Mouse (Mus musculus): ENCODE results near the gene B3gntl1. TPM values are rescaled to one million over a fixed set of nuclear protein-coding genes. Genes with fewer than 3 reads are reported as not detected.

The B3gntl1 gene
- total RNA-seq (2021) = 1 to 10 TPM; 4.4 to 4.6 TPM

DNA sequence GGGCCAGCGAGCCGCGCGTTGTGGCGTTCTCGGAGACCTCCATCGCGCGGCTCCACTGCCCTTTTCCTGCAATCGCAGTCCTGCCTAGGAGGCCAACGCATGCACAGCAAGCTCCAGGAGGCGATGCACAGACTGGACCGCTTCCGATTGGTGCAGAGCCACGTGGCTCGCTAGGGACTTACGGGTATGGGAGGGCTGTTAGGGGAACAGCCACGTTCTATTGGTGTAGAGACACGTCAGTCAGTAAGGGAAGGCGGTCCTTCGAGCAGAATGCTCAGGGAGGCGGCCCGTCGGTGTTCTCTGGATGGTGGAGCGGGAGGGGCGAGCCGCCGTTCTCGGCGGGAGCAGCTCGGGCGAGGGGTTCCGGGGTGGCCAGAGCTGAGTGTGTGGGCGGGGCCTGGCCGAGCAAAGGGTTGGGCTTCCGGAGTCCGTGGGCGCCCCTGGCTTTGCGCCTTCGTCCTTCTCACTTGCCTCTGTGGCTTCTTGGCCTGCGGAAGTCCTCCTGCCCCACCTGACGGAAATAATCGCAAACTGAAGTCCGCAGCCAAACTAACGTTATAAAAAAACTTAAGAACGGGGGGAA, at the start of gene B3gntl1:
Gene B3gntl1, minus strand, starts transcription at position 164 of the 583 bp plus-strand sequence.
- DNase-seq = peak; percentile 100

DNA sequence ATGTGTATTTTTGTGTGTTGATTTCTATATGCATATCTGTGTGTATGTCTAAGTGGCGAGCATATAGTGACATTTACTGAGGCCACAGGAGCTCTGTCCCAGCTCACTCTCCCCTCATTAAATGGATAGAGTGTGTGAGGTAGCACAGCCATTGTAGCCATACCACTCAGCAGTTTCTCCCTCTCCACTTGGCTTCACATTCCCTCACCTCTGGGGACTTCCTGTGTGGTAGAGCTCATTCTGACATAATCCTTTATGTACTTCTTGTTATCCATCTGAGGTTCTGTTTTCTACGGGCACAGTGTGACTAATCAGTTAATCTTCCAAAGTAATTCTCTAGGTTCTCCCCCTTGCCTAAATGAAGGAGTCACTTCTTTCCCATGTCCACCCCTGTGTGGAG, 49.5 kb upstream of the B3gntl1 start:
- DNase-seq = no peak

DNA sequence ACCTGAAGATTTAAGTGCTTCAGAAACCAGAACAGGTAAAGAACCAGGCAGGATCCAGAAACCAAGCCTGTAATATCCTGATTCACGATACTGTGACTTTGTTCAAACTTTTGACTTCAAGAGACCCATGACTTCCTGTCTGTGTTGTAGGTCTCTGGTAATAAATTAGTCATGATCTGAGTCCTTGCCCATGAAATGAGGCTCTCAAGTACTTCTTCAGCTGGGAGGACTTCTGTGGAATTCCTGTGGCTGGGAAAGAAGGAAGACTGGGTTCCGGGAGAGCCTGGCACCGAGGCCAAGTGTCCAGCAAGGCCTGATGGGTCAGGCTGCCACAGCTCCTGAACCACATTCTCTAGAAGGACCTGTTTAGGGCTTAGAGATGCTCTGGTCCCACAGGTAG, 47.8 kb upstream of the B3gntl1 start:
- no peak for DNase-seq

DNA sequence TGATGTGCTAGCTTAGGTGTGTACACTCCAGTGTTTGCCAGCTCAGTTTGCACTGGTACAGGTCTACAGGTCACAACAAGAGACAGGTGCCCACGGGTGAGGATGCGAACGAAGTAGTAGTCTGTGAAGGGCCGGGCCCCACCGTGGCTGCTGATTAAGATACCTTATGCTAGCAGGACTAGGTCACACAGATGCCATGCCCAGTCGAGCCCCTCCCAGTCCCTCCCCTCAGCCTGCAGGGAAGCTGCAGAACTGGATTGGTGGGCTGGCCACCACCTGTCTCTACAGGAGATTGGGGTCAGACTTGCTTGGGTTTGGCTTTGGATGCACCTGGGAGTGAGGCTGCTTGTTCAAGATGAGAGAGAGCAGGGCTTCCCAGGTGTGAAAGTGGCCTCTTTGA, 44.8 kb upstream of the B3gntl1 start:
- no peak for DNase-seq

DNA sequence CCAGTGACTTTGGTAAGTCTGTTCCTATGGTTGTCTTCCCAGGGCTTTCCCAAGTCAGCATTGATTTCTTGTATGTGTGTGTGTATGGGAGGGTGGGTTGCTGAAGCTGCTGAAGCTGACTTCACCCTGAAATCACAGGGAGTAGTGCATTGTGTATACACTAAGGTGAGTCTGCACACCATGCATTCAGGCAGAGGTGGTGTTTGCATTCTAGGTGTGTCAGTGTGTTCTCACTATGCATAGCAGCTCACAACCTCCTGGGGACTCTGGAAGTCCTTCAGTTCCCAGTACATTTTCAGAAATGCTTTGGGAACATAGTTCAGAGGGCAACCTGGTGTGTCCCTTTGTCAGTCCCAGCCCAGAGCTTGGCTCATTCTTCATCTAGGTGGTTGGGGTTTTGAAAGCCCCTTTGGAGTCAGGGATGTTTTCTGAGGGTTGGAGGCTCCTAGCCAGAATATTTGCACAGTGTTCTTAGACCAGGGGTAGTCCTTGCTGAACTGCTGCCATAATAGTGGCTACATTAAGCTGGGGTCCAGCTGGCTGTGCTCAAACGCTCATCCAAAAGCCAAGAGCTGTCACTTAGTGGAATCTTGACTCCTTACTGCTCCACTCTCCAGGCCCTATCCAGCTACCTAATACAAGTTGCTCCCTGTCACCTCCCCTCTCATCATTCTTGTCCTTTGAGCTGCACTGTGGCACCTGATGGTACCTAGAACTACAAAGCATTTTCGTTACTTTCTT, 42.0 kb upstream of the B3gntl1 start:
- peak; percentile 44 for DNase-seq

DNA sequence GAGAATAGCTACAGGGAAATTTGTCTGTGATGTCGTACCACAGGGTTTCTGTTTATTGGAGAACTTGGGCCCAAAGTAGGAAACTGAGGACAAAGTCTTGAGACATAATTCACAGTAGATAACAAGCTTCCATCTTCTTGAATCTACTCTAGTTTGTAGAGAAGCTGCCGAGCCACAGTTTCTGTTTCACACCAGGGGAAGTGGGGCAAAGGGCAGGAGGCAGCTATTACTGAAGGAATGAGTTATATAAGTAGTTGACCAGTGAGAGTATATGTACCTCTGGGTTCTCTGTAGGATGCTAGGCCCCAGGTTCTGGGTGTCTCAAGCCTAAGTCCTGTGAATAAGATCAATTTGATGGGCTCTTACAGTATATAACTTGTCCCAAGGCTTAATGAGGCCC, 40.6 kb upstream of the B3gntl1 start:
- no peak for DNase-seq

DNA sequence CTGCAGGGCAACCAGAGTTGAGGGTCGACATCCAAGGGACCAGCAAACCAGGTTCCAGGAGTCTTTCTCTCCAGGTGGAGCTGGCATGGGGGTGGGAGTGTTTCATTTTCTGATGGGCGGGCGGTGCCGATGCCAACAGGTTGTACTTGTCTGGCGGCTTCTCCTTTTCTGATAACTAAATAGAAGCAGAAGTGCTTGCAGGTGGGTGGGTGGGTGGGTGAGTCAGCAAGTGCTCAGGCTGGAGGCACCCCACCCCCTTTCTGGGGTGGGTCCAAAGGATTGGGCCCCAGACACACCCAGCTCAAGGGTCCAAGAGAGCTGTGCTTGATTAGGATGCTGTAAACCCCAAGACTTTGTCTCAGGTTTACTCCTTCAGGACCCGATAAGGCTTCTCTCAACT, 40.0 kb upstream of the B3gntl1 start:
- DNase-seq = no peak

DNA sequence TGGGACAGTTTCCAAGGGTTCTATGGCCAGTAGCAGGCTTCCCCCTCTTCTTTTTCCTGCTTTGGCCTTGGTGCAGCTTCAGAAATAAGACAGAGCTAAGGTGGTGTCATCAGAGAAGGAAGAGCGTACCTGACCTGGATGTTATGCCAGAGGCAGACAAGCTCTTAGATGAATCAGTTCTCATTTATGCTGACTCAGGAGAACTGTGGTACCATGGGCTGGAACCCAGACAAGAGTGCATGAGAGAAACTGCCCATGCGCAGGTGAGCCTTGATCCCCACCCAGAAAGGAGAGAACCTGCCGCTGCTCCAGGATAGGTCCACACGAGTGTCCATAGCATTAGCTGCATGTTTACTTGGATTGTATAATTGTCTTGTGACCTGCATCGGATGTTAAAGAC, 37.3 kb upstream of the B3gntl1 start:
- no peak for DNase-seq

DNA sequence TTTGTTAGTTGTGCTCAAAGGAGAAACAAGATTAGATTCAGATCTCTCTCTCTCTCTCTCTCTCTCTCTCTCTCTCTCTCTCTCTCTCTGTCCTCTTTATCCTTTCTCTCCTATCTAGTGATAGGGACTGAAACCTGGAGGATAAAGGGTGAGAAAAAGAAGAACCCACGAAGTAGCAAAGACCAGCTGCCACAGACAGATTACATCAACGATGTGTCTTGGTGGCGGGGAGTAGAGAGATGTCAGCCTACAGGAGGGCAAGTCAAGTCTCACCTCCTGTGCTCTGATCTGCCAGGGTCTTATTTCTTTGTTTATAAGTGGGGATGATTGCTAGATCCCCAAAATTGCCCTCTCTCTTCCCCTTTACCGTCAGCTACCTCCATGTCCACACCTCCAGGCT, 36.3 kb upstream of the B3gntl1 start:
- no peak for DNase-seq

DNA sequence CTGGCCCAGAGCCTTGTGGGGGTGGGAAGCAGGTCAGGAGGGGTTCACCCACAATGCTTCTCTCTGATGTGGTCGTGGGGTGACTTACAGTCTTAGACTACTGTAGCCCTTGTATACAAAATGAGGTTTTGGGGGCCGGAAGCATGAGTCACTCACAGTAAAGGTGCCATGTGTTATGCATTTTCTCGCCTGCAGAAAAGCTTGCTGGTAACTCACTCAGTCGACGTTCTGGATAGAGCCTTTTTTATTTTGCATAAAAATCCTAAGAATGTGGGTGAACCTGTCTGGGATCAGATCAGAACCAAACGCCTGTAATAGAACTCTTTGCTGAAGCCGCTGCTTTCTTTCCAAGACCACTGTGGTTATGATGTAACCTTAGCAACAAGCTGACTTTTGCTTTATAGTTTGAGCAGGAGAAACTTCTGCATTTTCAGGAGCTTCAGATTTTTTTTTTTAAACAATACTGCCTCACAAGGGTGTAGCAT, 33.6 kb upstream of the B3gntl1 start:
- DNase-seq = no peak

DNA sequence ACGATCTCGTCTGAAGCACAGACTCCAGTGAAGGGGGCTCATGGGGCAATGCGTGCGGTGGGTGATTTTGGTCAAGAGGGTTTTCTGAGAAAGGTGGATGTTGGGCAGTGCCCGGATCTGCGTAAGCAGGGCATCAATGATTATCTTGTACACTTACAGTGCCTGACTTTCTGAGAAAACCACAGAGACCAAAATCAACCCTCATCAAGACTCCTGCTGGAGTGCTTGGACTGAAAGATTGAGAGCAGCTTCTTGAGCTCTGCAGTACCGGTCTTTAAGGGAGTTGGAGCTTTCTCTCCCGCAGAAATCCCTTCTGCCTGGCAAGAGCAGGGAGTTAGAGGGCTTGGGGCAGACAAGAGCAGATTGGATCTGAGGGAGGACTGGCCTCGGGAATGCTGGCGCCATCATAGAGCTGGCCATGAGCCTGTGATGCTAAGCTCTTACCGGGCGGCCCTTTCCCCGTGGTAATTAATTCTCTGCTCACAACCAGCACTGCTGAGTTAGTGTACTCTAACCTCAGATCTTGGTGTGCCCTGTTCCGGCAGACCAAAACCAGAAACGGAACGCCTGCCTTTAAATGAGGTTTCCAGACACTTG, 30.8 kb upstream of the B3gntl1 start:
- peak; percentile 12 for DNase-seq

DNA sequence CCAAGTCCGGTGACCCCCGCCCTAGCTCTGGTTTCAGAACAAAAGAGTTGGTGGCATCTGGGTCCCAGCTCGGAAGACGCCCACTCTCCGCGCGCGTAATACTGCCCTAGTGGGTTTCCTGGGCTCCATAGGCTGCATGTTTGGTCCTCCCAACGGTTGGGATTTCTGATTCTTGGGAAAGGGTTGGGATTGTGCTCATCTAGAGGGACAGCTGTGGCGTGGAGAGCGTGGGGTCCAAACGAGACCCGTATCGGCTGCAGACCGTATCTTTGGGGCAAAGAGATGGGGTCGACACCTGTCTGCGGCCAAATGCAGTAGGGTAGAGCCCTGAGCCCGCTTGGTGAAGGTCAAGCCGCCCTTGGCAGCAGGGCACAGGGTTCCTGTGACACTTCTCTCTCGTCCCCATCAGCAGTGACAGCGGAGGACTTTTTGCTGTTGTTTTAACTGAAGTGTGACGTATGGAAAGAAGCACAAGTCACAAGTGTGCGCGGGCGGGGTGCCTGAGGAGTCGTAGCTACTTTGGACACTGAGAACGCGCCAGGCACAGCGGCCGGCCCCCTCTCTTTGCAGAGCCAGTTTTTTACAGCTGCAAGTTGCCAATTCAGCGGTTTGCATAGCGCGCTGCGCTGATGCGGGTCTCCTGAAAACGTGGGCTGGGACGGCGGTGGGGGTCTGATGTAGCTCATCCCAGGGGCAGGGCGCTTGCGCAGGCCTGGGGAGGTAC, 30.1 kb upstream of the B3gntl1 start:
- peak; percentile 74 for DNase-seq

DNA sequence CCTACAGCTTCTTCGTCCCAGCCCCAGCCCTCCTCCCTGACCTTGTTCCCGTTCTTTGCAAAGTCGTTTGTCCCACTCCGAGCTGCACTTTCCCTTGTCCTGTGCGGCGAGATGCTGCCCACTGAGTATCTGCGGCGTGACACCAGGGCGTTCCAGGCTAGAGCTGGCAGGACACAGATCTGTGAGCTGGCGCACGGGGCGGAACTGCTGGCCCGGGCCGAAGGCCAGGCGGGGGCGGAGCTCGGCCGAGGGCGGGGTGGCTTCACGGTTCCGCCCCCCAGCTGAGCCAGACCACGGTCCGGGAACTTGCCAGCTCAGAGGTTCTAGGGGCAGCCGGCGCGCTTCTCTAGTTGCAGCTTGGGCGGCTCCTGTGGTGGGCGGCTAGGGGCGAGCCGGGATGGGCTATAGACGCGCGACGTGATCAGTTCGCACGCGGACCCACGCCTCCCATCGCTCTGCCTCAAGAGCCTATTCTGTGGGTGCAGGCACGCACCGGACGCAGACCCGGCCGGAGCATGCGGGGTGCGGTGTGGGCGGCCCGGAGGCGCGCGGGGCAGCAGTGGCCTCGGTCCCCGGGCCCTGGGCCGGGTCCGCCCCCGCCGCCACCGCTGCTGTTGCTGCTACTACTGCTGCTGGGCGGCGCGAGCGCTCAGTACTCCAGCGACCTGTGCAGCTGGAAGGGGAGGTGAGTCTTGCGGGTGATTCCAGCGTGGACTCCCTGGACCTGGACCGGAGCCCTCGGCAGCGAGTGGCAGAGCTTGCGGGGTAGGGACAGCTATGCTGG, 29.4 kb upstream of the B3gntl1 start:
- DNase-seq = peak; percentile 96

DNA sequence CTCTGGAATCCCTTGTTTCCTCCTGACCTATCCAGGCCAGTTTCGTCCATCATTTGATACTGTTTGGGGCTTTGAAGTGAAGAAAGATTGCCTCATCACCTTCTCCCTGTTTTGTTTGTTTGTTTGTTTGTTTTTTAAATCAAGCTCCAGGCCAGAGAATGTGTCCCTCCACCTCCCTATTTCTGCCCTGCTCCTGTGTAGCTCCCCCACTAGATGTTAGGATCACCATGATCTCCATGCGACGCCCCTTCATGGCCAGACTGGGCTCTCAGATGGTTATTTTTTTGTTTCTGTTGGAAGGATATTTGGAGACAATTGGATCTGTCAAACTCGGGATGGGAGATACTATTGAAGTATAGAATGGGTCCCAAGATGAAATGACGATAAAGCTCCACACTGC, 28.3 kb upstream of the B3gntl1 start, which contains the start of gene Metrnl:
Gene Metrnl, plus strand, starts transcription at position 301 of the 400 bp plus-strand sequence.
- DNase-seq = no peak

DNA sequence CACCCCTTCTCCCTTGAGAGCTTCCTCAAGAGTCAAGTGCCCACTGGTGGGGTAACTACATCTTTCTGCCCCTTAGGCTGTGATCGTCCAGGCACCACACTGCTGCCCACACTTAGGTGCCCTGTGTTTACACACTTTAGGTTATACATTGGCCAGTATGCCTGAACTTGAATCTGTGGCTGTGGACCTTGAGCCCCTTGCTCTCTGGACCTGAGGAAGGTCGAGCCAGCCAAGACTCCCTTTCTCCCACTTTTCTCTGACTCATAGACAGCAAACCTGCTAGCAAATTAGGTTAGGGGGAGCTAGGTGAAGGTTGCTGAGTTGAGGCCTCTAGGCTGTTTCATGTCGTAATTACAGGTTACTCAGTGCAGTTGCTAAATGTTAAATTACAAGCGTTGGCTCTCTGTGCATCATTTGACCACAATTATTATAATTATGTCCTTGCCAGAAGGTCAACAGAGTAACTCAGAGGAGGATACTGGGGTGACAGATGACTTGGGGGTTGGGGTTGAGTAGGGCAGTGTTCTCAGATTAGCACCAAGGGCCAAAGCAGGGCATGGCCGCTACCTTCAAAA, 25.5 kb upstream of the B3gntl1 start:
- no peak for DNase-seq

DNA sequence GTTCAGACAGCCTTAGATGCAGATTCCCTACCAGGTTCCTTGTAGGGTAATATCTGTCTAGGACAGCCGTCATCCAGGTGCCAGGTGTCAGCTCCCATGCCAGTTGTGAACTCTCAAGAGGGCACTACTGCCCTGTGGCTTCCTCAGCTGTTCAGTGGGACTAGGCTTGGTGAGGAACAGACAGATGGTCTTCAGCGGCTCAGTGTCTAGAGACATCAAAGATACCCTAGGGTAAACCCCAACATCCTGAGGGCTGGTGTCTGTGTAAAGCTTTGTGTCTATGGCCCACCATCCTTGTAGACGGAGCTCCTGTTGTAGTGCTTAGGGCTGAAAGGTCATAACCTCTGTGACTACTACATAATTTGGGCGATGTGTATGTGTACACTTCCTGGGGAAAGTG, 24.3 kb upstream of the B3gntl1 start:
- no peak for DNase-seq

DNA sequence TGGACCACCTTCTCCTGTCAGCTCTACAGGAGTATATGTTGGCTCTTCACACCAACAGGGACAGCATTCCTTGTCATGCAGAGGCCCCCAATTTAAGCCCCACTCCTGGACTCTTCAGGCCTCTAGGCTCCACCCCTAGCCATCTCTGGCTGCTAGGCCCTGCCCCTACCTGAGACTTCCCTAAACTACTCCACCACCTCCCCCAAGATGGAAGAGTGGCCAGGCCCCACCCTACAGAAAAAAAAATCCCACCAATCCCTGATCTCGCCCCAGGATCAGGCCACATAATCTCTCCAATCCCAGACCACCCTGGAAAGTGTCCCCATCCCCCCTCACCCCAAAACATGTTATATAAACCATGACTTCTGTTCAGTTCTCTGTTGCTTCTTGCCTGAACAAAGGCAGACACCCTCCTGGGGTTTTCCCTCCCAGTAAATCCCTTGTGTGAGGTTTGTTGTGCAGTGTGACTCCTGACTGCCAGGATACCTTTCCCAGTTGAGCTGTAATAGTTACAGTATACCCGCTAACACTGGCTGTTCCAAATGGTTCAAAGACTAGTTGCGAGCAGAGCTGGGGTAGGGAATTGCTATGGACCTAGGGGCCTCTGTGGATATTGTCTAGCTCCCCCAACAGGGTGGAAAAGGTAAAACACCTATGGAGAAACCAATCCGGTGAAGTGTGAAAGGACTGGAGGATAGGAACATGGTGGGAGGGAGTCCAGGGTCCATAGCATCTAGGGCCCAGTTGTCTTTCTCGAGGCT, 22.5 kb upstream of the B3gntl1 start:
- no peak for DNase-seq

DNA sequence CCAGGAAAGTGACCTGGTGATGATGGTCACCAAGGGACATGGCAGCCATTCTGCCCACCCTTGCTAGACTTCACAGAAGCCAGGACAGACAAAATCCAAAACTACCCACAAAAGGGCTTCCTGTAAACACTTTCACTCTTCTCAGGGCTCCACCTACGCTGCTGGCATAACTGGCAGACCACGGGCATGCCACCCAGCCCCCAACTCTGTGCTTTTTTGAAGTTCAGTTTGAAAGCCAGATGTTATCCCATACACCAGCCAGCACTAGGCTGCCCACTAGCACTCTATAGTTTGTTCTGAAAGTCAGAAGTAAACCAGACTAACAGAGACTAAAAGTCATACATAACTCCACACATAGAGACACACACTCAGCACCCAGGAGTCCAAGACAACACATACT, 15.1 kb upstream of the B3gntl1 start:
- DNase-seq = no peak

DNA sequence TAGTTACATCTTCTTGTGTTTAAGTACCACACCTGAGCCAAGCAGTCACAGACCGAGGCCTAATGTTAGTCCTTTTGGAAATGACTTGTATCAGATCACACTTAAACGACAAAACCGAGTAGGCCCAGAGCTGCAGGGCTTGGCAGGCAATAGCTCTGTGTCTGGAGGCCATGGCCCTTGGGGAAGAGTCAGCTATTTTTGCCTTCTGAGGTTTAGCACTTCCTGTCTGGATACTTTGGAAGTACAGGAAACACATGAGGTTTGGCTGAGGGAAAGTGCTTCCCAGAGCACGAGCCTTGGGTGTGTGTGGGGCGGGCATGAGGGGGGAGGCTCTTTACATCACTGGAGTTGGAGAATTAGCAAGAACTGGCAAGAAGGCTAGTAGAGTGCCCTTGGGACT, 13.7 kb upstream of the B3gntl1 start:
- DNase-seq = peak; percentile 32

DNA sequence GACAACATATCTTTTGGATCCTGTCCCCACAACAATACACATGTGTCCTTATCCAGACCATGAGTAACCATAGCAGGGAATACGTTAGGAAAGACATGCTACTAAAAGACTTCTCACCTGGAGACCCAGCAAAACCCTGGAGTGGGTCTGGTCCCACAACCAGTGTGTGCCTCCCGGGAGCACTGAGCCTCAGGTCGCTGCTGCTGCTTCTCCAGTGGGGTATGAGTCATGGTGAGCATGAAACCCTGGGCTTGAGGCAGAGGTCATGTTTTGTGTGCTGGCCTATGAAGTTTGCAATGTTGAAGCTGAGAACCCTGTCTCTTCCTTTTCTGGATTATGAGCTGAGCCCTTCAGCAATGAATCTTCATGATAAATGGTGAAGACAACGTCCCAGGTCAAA, 13.1 kb upstream of the B3gntl1 start:
- DNase-seq = no peak

DNA sequence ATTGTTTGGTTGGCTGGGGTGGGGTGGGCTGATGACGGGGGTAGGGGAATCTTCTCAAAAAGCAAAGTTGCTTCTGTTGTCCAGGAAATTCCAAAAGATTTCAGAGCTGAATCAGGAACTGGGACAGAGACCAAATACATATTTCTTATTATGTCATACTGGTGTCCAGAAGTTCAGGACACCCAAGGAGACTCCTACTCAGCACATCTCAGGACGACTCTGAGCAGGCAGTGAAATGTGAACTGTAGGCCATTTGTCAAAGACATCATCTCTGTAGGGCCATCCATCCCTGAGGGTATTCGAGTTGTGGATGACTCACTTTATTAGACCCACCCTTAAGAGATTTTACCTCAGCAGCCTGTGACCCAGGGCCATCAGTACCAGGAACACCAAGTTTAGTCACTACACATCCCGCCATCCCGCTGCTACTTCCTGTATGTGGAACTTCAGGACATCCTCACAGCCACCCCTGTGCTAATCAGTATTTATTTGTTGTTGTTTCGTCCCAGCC, 12.6 kb upstream of the B3gntl1 start:
- DNase-seq = peak; percentile 12

Measured in heart, postnatal 4 days (tissue).